Mouse (Mus musculus) lung, postnatal 0 days (tissue): Measurements from ENCODE around the gene Gm20388. TPM values are rescaled to one million over a fixed set of nuclear protein-coding genes. Genes with fewer than 3 reads are reported as not detected.

Experiments
- ATAC-seq: fragments of 200-750 bp; cut with Nextera tagmentation; 2 replicates; pipeline ENCODE4 v1.8.0; 2017; ENCODE audit warnings: moderate library complexity
- DNase-seq: peaks from one replicate; pipeline ENCODE4 v3.0.0-alpha.2; 2016; ENCODE audit warnings: low spot score
- H3K27ac ChIP-seq: fragments of 300-500 bp; sonication (generic); 2 replicates; pipeline ENCODE4 v1.5.1; 2014; ENCODE audit warnings: antibody characterized with exemption, mild to moderate bottlenecking, low read length, mixed read lengths
- H3K27me3 ChIP-seq: fragments of 300-500 bp; sonication (generic); replicated peaks from 2 replicates; pipeline ENCODE4 v1.6.1; 2014; ENCODE audit warnings: low read length, mixed read lengths; ENCODE audit not compliant: insufficient read depth
- H3K36me3 ChIP-seq: fragments of 300-500 bp; sonication (generic); 2 replicates; pipeline ENCODE4 v1.6.1; 2014; ENCODE audit warnings: low read length, mixed read lengths; ENCODE audit not compliant: insufficient read depth
- H3K4me1 ChIP-seq: fragments of 300-500 bp; sonication (generic); 2 replicates; pipeline ENCODE4 v1.6.1; 2014; ENCODE audit warnings: antibody characterized with exemption, low read depth, low read length, mixed read lengths; ENCODE audit not compliant: insufficient read depth
- H3K4me2 ChIP-seq: fragments of 300-500 bp; sonication (generic); replicated peaks from 2 replicates; pipeline ENCODE4 v1.6.1; 2014; ENCODE audit warnings: low read depth, mild to moderate bottlenecking, low read length, moderate library complexity, mixed read lengths
- H3K4me3 ChIP-seq: fragments of 300-500 bp; sonication (generic); 2 replicates; pipeline ENCODE4 v1.5.1; 2014; ENCODE audit warnings: low read depth, low read length
- H3K9ac ChIP-seq: fragments of 300-500 bp; sonication (generic); replicated peaks from 2 replicates; pipeline ENCODE4 v1.6.1; 2014; ENCODE audit warnings: low read depth, mild to moderate bottlenecking
- H3K9me3 ChIP-seq: fragments of 300-500 bp; sonication (generic); 2 replicates; pipeline ENCODE4 v1.6.1; 2016; ENCODE audit warnings: low read length, mixed read lengths
- CTCF ChIP-seq: IDR thresholded peaks from 2 replicates; pipeline ENCODE4 v1.5.1; 2016; ENCODE audit warnings: antibody characterized with exemption, mild to moderate bottlenecking
- EP300 ChIP-seq: IDR thresholded peaks from 2 replicates; pipeline ENCODE4 v1.6.1; 2016; ENCODE audit warnings: antibody characterized with exemption, mild to moderate bottlenecking, control low read depth
- WGBS: fragments of 180-500 bp; shearing (Covaris S2); extraction: QIAGEN DNeasy Blood & Tissue Kit; methylation state at CpG from one replicate; pipeline ENCODE4 v1.1.7; 2014; 5-methylcytosine and 5-hydroxymethylcytosine counted together
- polyA plus RNA-seq: library from polyadenylated mRNA; unstranded; fragments of >200 nt; fragmentation: Nextera tagmentation; extraction: Ambion mirVana; gene quantifications from 2 replicates; pipeline ENCODE4 v1.2.1, GENCODE M21; 2015

The Gm20388 gene
- polyA plus RNA-seq, 1 experiment from 2014 or later = not detected

DNA sequence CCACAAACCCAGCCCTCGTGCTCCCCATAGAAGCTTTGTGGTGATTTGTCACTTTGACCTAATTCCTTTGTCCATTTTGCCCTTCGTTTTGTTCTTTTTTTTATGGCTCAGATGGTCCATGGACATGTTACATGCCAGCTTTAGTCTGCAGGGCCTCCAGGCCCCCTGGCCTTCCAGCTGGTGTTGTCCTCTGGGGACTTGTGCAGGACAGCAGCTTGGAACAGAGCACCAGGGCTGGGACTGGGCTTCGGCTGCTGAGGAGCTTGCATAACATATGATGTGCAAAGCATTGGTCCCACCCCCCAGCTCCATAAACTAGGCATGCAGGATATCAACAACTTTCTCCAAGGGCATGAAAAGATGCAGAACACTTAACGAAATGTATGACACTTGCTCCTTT lies 3979.2 kb downstream of the Gm20388 start:
- no peak for DNase-seq
- Histone ChIP-seq H3K27ac (no peak overlapping the region), H3K9me3 (no peaks in the 10 kb centered on the region), H3K4me2 (no peak overlapping the region), H3K4me1 (no peaks in the 10 kb centered on the region), H3K27me3 (peaks cover 34% of the 10 kb centered on the region), H3K4me3 (no peak overlapping the region), H3K9ac (no peak overlapping the region), H3K36me3 (no peaks in the 10 kb centered on the region)
- 55% methylated on average over 4 of the region's 4 CpGs for WGBS
- ATAC-seq = no peak
- no peak for TF ChIP-seq CTCF
- no peak for TF ChIP-seq EP300

GRCm38 (mm10) chr8:123891271-123891670 lies 3980.6 kb downstream of the Gm20388 start:
- no peak for ATAC-seq
- WGBS = 2% methylated on average over 11 of the region's 11 CpGs
- no peak for TF ChIP-seq CTCF
- H3K27ac ChIP-seq = no peak overlapping the region
- peak; percentile 64 for DNase-seq
- no peaks in the 10 kb centered on the region for H3K4me1 ChIP-seq
- H3K27me3 ChIP-seq = peaks cover 42% of the 10 kb centered on the region
- H3K4me3 ChIP-seq = no peak overlapping the region
- H3K9ac ChIP-seq = no peak overlapping the region
- H3K9me3 ChIP-seq = no peaks in the 10 kb centered on the region
- no peaks in the 10 kb centered on the region for H3K36me3 ChIP-seq
- no peak overlapping the region for H3K4me2 ChIP-seq

GRCm38 (mm10) chr8:123891883-123892585 lies 3981.4 kb downstream of the Gm20388 start:
- Histone ChIP-seq H3K9ac (no peak overlapping the region), H3K27me3 (peaks cover 42% of the 10 kb centered on the region), H3K4me3 (no peak overlapping the region), H3K36me3 (no peaks in the 10 kb centered on the region), H3K27ac (no peak overlapping the region), H3K4me1 (no peaks in the 10 kb centered on the region), H3K9me3 (no peaks in the 10 kb centered on the region), H3K4me2 (no peak overlapping the region)
- TF ChIP-seq CTCF (no peak), EP300 (no peak)
- ATAC-seq (no peak), DNase-seq (no peak)
- WGBS = 2% methylated on average over 48 of the region's 49 CpGs

DNA sequence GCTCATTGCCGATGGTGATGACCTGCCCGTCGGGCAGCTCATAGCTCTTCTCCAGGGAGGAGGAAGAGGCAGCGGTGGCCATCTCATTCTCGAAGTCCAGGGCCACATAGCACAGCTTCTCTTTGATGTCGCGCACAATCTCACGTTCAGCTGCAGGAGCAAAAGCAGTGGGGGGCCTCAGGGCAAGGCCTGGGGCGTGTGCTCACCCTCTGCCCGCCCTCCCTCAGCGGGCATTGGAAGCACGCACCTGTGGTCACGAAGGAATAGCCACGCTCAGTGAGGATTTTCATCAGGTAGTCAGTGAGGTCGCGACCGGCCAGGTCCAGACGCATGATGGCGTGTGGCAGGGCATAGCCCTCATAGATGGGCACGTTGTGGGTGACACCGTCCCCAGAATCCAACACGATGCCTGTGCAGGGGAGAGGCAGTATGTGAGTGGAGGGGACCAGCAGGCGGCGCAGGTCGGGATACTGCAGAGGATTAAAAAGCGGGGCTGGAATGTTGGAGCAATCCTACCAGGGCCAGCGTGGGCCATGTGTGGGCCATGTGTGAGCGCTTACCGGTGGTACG lies 3982.0 kb downstream of the Gm20388 start:
- H3K36me3 ChIP-seq = no peaks in the 10 kb centered on the region
- 15% methylated on average over 30 of the region's 30 CpGs for WGBS
- DNase-seq = no peak
- peaks cover 42% of the 10 kb centered on the region for H3K27me3 ChIP-seq
- no peaks in the 10 kb centered on the region for H3K4me1 ChIP-seq
- H3K4me3 ChIP-seq = no peak overlapping the region
- H3K27ac ChIP-seq = no peak overlapping the region
- no peak for ATAC-seq
- no peak overlapping the region for H3K9ac ChIP-seq
- no peaks in the 10 kb centered on the region for H3K9me3 ChIP-seq
- no peak overlapping the region for H3K4me2 ChIP-seq
- TF ChIP-seq EP300 (no peak), CTCF (no peak)

- no peak overlapping the region for H3K4me2 ChIP-seq
- H3K4me1 ChIP-seq = no peaks in the 10 kb centered on the region
- no peak for ATAC-seq
- WGBS = 68% methylated on average over 11 of the region's 11 CpGs
- no peaks in the 10 kb centered on the region for H3K36me3 ChIP-seq
- no peak overlapping the region for H3K27ac ChIP-seq
- H3K9me3 ChIP-seq = no peaks in the 10 kb centered on the region
- H3K9ac ChIP-seq = no peak overlapping the region
- TF ChIP-seq EP300 (no peak), CTCF (no peak)
- no peak for DNase-seq
- no peak overlapping the region for H3K4me3 ChIP-seq
- peaks cover 42% of the 10 kb centered on the region for H3K27me3 ChIP-seq
Measured at GRCm38 (mm10) chr8:123893413-123893812, 3982.8 kb downstream of the Gm20388 start.

GRCm38 (mm10) chr8:123894502-123895097 lies 3984.0 kb downstream of the Gm20388 start, which contains the start of gene Acta1:
Gene Acta1, minus strand, starts transcription at chr8:123894751.
- no peak within 1 kb of the TSS for H3K9ac ChIP-seq
- ATAC-seq (no peak), DNase-seq (no peak)
- H3K27me3 ChIP-seq = peaks cover 42% of the 10 kb centered on the region
- no peaks in the 10 kb centered on the region for H3K9me3 ChIP-seq
- no peaks in the 10 kb centered on the region for H3K4me1 ChIP-seq
- no peaks in the 10 kb centered on the region for H3K36me3 ChIP-seq
- H3K4me3 ChIP-seq = no peak within 1 kb of the TSS
- H3K4me2 ChIP-seq = no peak within 1 kb of the TSS
- WGBS = 15% methylated on average over 15 of the region's 15 CpGs
- TF ChIP-seq CTCF (no peak), EP300 (no peak)
- H3K27ac ChIP-seq = no peak within 1 kb of the TSS
